Mouse (Mus musculus): Measurements from ENCODE around the gene Selplg.
A peak's percentile ranks its signal among the peaks of the same experiment; 100 is the strongest.

Gene Selplg

DNA sequence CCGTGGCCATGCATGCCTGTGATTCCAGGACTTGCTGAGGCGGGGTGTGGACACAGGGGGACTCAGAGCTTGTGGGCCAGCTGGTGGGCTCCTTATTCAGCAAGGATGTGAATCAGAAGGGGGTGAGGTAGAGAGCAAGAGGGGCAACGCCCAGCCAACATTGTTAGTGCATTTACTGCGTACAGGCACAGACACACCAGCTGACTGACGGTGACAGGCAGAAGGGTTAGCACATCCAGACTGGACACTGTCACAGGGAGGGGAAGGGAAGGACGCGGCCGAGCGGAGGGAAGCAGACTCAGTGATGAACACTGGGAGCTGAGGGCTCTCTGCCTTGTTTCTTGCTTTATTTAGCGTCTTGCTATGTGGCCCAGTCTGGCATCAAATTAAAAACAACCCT, 21.1 kb upstream of the Selplg start:
- no peak for DNase-seq

DNA sequence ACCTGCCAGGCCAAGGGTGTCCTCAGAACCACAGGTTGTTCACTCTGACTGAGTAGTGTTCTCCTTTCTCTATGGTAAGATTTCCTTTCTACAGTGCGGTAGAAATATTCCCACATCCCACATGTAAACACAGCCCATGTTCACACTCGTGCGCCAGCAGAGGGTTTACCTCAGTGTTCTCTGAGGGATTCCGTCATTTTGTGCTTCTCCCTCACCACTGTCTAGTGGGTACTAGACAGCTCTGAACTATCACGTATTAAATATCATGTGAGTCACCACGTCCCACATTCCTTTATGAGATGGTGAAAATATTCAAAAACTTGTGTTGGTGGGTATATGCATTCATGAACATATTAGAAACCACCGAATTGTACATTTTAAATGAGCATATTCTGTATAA, 20.0 kb upstream of the Selplg start:
- DNase-seq = no peak

DNA sequence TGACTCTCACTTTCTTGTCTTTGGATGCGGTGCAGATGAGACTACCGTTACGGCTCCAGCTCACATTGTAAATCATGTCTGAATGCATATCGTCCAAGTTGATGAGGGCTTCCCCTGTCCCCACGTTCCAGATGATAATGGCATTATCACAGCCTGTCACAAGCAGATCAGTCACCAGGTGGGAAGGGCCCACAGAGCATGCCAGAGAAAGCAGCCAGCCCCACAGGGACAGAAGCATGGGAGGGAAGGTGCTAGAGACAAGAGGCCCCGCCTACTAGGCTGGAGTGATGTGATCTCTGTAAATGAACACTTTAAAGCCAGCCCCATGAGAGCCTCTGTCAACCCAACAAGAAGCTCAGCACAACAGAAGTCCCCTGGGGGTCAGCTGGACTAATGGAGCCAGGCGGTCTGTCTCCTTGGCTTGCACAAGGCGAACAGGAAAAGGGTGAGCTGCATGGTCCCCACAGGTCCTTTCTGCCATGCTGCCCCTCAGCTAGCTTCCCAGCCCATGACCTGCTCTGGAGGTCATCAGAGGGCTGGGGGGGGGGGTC, 18.3 kb upstream of the Selplg start:
- no peak for DNase-seq

DNA sequence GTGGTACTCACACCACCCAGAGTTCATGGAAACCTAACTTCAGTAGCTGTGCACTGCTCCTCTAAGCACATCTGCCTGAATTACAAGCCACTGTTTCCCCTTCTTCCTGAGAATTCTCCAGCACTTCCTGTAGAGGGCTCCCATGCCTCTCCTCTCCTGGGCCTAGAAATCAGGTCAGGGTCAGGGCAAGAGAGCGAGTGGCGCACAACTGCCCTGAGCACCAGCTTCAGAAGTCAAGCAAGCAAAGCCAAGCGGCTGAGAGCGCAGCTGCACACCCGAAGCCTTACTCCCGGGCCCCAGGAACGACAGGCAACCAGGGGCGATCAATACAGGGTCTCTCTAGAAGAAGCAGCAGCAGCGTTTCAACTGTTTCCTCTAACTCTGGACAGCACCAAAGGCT, 15.2 kb upstream of the Selplg start:
- DNase-seq = no peak

DNA sequence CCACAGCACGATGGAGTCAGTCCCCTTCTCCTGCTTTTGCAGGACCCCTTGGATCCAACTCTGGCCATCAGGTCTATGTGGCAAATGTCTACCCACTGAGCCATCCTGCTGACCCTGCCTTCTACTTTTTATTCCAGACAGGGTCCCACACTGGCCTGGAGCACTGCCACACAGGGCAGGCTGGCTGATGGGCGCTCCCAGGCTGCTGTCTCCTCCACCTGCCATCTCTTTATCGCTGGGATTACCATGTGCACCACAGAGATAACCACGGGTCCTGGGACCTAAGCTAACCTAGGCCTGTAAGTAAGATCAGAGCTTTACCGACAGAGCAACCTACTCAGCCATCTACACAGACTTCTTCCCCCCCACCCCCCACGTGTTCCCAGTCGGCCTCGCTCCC, 14.2 kb upstream of the Selplg start:
- DNase-seq = no peak

DNA sequence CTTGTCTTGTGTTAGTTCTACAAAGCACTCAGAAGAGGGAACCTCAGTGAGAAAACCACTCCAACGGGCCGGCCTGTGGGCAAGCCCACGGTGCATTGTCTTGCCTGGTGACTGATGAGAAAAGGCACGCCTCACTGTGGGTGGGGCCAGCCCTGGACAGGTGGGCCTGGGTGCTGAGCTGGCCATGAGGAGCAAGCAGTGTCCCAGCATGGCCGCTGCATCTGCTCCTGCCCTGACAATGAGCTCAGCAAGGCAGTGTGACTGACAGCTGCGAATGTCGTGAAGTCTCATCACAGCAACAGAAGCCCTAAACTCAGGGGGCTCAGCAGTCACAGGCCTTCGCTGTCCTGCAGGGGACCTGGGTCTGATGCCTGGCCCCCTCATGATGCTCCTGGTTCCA, 13.2 kb upstream of the Selplg start:
- no peak for DNase-seq

DNA sequence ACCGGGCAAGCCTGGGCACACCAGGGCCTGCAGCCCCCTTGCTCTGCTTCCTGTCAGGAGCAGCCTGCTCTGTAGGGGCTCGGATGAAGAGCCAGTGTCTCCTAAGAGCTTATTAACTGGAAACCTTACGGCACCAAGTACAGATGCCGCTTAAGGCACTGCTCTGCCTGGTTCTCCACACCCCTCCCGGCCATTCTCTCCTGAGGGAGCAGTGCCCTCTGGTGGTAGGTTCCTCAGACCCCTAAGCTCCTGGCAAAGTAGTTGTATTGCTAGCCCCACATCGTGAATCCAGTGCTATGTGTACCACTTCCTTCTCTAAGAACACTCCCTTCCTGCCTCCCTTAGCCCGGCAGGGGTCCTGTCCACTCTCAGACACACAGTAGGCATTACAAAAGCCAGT, 12.3 kb upstream of the Selplg start:
- peak; percentile 57 to 67 for DNase-seq

DNA sequence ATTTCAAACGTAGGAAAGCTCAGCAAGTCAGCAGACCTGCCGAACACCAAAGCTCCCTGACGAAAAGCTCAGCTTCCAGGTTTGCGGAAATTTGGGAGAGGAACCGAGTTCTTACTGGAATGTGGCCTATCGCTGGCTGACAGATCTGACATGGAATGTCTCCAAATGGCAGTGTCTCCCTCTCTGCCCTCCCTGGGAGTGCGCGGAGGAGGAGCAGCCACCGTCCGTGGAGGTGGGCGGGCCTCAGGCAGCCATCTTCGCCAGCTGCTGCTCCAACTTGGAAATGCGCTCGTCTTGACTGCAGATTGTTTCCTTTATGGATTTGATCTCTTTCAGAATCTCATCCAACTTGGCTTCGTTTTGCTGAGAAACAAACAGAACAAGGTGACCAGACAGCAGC, 11.7 kb upstream of the Selplg start:
- no peak for DNase-seq

DNA sequence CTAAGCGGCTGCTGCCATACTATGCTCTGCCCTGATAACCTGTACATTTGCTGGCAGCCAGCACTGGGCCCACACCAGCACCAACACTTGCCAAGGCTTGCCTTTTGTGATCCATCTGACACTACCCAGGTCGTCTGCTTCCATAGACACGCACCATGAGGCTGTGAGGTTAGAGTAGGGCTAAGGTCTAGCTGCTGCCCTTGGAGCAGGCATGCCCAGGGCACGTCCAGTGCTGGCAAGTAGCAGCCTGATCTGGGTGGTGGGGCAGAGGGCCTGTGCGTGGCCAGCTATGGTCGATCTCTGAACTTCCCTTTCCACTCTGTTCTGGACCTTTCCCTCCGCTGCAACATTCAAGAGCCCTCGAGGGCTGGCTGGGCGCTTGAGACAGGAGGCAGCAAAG, 10.5 kb upstream of the Selplg start:
- no peak for DNase-seq

DNA sequence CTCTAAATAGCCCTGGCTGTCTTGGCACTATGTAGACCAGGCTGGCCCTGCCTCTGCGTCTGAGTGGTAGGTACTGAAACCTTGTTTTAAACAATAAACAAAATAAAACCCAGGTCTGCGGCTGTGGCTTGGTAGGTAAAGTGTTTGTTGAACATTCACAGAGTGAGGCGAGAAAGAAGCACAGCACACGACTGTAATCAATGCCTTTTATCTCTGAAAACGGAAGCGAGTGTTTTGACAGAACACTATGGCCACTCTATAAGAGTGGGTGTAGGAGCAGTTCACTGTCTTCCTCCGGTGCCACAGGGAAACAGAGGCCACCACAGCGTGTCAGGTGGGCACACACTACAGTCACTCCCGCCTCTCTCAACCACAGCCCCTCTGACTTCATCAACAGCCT, 9.8 kb upstream of the Selplg start:
- DNase-seq = no peak

DNA sequence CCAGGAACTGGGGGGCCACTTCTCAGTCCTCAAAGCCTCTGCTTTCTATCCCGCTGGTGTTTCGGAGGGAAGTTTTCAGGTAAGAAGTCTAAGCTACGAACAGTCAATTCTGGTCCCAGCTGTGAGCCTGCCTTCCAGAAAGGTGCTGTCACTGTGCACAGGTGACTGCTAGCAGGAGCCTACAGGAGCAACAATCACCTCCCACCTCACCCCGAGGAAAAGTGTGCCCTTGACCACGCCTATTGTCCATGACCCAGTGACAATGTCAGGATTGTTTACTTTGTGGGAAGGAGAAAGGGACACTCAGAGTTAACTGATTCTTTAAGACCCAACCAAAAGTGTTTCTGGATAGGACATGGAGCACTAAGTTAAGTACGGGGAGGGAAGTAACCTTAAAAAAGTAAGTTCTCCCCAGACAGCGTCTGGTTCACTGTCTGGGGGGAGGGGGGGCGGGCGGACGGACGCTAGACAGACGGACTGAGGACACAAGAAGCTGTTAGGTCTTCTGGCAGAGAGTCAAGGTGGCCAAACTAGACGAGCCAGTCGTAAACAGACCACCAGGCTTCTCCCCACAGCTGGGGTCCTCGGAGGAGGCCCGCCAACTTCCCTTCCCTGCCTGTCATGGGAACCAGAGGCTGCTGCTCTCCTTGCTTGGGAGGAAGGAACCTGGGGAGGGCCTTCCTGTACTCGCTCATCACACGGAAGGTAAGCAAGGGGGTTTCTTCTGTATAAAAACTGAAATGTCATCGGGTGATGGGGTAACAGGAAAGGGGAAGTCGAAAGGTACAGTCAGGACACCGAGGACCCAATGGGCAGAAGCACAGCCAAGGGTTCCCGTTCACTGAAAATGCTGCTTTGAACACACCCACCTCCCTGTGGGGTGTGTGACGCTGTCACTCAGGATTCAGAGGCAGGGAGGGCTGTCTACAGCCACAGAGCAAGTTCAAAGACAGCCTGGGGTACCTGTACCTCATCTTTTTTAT, 9.1 kb upstream of the Selplg start:
- DNase-seq = no peak

DNA sequence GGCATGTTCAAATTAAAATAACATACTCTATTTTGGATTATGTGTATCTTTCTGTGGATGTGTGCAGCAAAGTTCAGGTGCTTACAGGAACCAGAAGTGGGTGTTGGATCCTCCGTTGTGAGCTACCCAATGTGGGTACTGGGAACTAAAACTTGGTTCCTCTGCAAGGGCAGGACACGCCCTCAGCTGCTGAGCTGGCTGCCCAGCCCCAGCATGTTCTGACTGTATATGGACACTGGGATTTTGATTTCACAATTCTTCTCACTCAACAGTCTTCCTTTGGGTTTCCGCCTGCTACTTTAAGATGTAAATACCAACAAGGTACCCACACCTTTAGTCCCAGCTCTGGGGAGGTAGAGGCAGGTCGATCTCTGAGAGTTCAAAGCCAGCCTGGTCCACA, 8.0 kb upstream of the Selplg start:
- no peak for DNase-seq

DNA sequence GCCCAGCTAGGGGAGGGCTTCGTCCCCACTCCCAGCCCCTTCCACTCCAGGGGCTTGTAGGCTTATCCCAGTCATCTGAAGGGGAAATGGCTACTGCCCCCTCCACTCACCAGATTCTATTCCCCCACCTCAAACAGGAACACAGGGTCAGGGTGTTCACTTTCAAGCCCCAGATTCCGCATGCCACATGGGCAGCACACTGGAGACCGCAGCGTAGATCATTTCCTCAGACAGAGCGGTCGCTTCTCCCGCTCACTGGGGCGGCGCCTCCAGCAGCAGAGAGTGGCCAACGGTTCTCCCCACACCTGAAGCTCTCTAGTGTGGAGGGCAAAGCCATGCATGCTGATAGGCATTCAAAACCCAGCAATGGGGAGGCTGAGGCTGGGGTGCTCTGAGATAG, 4.5 kb upstream of the Selplg start:
- no peak for DNase-seq

DNA sequence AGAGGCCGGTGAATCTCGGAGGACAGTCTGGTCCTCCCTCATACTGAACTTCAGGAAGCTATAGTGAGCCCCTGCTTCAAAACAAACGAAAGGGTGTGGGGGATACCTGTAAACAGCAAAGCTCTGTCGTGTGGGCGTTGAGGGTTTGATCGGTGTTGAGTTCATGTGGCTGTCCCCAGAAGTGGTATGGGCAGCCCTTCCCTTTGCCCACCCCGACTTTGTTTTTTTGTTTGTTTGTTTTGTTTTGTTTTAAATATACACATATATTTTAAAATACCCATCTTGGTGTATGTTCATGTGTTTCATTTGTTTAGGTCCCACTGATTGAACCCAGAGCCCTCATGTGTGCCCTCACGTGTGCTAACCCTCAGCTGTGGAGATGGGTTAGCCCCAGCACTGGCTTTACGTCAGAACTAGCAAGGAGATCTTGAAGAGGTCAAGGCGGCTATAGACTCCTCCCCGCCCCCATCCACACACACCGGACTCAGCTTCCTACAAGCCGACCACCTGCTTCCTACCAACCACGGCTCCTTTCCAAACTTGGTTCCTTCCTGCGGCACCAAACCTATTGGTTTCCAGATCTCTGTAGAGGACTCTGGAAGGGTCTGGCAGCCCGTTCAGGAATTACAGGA, 988 bp upstream of the Selplg start:
- no peak for DNase-seq

DNA sequence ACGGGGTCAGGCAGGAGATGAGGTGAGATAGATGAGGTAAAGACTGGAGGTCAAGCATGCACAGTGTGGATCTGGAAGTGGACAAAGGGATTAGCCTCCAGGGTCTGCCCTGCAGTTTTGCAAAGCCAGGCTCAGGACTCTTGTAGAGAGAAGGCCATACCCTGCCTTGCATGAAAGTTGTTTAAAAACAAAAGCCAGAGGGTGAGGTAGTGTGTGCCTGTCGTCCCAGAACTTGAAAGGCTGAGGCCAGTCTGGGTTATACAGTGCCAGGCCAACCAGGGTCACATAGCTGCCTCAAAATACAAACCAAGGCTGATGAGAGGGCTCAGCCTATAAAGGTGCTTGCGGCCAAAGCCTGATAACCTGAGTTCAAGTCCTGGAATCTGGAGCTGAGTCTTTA, 703 bp downstream of the Selplg start:
- DNase-seq = no peak

DNA sequence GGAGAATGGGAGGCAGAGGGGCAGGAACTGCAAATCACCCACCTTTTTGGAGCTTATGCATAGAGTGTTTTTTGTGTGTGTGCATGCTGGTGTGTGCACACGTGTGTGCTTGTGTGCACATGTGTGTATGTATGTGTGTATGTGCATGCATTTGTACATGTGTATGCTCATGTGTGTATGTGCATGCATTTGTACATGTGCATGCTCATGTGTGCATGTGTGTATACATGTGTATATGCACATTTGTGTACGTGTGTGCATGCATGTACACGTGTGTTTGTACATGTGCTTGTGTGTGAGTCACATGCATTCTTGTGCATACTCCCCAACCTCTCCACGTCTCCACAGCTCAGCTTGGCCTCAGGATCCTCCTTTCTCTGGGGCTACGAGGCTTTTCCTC, 1.6 kb downstream of the Selplg start:
- DNase-seq = no peak

DNA sequence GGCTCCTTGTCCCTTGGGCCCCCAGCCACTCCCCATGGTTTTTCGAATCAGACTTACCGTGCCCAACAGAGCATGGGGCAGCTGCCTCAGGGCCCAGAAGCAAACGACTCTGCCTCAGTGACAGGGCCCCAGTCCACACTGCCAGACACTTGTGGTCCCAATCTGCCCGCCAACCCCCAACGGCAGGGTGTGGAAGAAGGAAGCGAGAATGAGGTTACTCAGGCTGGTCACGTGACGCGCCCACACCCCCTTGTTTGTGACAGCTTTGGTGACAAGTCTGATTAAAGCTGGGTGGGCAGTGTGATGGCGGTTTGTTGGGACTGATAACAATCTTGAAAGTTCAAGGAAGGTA, 2.2 kb downstream of the Selplg start:
- DNase-seq = peak; percentile 28 to 61

DNA sequence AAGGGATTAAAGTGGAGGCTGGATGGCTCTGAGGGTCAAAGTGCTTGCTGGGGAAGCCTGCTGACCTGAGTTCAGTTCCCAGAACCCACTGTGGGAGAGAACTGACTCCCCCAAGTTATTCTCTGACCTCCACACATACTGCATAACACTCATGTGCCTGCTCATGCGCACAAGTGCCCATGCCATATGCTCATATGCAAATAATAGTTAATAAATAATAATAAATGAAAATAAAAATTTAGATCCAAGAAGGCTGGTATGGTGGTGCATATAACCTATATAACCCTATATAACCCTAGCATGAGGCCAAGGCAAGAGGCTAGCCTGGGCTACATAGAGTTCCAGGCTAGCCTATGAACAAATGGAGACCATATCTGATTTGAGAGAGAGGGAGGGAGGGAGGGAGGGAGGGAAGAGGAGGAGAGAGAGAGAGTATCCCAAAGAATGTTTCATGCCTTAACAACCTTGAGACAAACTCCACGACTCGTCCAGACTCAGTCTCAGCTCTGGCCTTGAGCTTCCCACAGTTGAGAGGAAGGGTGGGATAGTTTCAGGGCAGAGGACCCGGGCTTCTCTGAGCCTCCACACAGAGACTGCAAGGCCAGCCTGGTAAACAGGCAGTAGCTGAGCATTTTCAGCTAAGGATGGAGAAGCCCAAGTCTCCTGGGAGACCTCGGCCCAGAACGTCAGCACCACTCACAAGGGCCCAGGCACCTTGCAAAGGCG, 2.7 kb downstream of the Selplg start:
- no peak for DNase-seq

DNA sequence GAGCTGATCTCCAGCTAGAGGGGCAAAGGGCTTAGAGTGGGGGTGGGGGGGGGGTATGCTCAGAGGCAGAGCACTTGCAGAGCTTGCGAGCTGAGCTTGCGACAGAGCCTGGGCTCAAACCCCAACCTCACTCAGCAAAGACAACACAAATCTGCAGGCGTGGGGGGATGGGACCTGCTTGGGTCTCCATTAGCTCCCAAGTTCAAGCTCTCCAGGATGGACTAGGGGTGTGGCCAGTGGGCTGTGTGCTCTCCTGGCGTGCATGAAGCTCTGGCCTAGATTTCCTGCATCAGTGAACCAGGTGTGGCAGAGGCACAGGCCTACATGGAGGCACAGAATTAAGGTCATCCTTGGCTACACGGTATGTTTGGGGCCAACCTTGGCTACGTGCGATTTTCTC, 4.0 kb downstream of the Selplg start:
- no peak for DNase-seq

DNA sequence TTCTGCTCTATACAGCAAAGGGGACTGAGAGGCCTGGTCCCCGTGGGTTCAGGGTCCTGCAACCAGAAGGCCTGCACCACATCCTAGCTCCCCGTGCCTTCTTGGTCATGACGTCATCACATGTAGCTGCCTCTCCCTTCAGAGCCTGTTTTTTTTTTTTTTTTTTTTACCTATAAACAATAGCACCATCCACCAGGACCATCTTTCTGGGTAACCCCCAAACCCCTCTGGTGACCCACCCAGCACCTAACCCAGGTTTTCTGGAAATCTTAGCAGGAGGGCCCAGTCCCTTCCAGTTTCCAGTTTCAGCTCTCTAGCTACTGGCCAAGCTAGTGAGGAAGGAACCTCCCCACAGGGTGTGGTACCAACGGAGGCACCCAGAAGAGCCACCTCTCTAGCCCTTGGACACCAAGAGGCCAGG, 4.4 kb downstream of the Selplg start:
- no peak for DNase-seq

DNA sequence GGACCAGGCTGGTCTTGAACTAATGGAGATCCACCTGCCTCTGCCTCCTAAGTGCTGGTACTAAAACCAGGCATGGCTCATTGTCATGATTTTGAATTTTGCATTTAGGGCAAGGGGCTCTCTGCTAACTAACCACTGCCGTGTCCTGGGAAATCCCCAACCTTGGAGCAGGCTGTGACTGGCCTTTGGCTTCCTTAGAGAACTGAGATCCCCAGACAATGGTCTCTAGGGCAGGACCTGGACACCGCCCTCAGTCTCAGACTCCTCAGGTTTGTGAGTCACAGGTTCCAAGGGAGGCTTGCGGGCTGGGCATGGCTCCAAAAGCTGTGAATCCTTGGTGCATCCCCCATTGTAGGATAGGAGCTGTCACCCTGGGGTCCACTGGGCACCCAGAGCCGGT, 5.8 kb downstream of the Selplg start:
- no peak for DNase-seq

DNA sequence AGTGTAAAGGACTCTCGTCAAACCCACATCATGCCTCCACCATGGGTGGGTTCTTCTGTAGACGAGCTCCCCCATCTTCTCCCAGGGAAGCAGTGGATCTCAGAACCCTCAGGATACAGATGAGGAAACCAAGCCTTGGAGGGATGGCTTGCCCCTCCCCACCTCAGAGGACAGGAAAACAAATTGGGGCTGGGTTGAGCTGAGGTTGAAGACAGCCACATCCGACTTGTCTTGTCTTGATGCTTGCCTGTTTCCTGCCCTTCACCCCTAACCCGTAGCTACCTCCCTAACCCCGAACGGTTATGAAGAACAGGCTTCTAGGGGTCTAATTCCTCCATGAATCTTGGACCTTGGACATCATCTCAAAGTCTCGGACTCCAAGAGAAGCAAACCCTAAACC, 6.9 kb downstream of the Selplg start:
- no peak for DNase-seq

DNA sequence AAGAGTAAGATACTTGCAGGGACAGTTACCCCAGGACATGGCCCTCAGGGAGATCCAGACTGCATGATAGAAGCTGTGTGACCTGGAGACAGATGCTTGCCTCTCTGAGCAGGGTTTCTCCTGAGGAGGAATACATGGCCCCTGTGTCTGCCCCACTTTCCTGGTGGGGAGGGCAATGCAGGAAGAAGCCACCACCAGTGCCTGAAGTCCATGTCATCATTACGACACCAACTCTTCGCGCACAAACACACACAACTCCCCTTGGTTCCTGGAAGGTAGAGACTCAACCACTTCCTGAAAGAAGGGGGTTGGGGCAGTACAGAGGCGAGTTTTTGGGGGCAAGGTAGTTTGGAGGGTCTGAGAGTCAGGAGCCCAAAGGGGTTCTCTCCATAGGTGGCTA, 8.2 kb downstream of the Selplg start:
- DNase-seq = no peak

DNA sequence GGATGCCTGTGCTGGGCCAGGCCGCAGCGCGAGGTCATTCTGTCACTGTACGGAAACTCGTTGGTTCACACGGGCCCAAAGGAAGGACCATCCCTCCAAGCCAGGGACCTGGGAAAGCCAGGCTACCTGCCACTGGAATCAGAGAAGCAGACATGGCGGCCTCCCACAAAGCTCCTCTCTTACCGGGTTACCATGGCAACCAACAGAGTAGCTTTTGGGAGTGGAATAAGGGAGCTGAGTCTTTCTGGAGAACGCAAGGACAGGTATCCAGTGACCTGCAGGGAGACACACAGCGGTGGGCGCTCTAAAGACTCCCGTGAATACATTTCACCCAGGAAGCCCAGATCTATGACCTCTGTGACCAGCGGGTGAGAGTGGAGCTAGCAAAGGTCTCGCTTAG, 13.9 kb downstream of the Selplg start:
- DNase-seq = no peak

All from kidney, postnatal 25 days (tissue).